Mouse (Mus musculus): Measurements from ENCODE around the gene Grk4. TPM values are rescaled to one million over a fixed set of nuclear protein-coding genes. Genes with fewer than 3 reads are reported as not detected.

The Grk4 gene
- polyA plus RNA-seq, 1 experiment, result 42.0 TPM

GRCm38 (mm10) chr5:34637591-34638156 lies 22.5 kb upstream of the Grk4 start:
- TF ChIP-seq POLR2A (IDR thresholded peaks at IDR 0.05; ENCODE audit: control insufficient read depth, low read depth, low read length), result no peak
- TF ChIP-seq CTCF (IDR thresholded peaks at IDR 0.05; ENCODE audit: control insufficient read depth, insufficient read depth, insufficient replicate concordance, low read depth, low read length), result no peak
- peaks cover 11% of the 10 kb centered on the region for H3K4me1 ChIP-seq (ENCODE audit: control insufficient read depth, insufficient read depth, low read length)
- H3K4me3 ChIP-seq (ENCODE audit: control insufficient read depth, low read depth, low read length), result no peak overlapping the region
- H3K27me3 ChIP-seq (ENCODE audit: control insufficient read depth, insufficient read depth, low read length), result no peaks in the 10 kb centered on the region
- H3K27ac ChIP-seq (ENCODE audit: control insufficient read depth, insufficient read depth, low read depth, low read length), result no peak overlapping the region
- H3K36me3 ChIP-seq (ENCODE audit: control insufficient read depth, insufficient read depth, low read length), result no peaks in the 10 kb centered on the region

GRCm38 (mm10) chr5:34641991-34642390 lies 18.2 kb upstream of the Grk4 start:
- H3K4me3 ChIP-seq (ENCODE audit: control insufficient read depth, low read depth, low read length), result no peak overlapping the region
- no peaks in the 10 kb centered on the region for H3K27me3 ChIP-seq (ENCODE audit: control insufficient read depth, insufficient read depth, low read length)
- H3K27ac ChIP-seq (ENCODE audit: control insufficient read depth, insufficient read depth, low read depth, low read length), result no peak overlapping the region
- TF ChIP-seq CTCF (IDR thresholded peaks at IDR 0.05; ENCODE audit: control insufficient read depth, insufficient read depth, insufficient replicate concordance, low read depth, low read length), result no peak
- no peak for TF ChIP-seq POLR2A (IDR thresholded peaks at IDR 0.05; ENCODE audit: control insufficient read depth, low read depth, low read length)
- H3K36me3 ChIP-seq (ENCODE audit: control insufficient read depth, insufficient read depth, low read length), result peaks cover 3% of the 10 kb centered on the region
- peaks cover 3% of the 10 kb centered on the region for H3K4me1 ChIP-seq (ENCODE audit: control insufficient read depth, insufficient read depth, low read length)

- peak; percentile 32; the same call in 1 of the 2 replicates for TF ChIP-seq CTCF (IDR thresholded peaks at IDR 0.05; ENCODE audit: control insufficient read depth, insufficient read depth, insufficient replicate concordance, low read depth, low read length)
- no peak for TF ChIP-seq POLR2A (IDR thresholded peaks at IDR 0.05; ENCODE audit: control insufficient read depth, low read depth, low read length)
- Histone ChIP-seq H3K4me1 (ENCODE audit: control insufficient read depth, insufficient read depth, low read length) (no peaks in the 10 kb centered on the region; the same call in 1 of the 2 replicates), H3K36me3 (ENCODE audit: control insufficient read depth, insufficient read depth, low read length) (peaks cover 3% of the 10 kb centered on the region), H3K27me3 (ENCODE audit: control insufficient read depth, insufficient read depth, low read length) (no peaks in the 10 kb centered on the region), H3K27ac (ENCODE audit: control insufficient read depth, insufficient read depth, low read depth, low read length) (no peak overlapping the region), H3K4me3 (ENCODE audit: control insufficient read depth, low read depth, low read length) (no peak overlapping the region)
Observed at GRCm38 (mm10) chr5:34642932-34643331, 17.2 kb upstream of the Grk4 start.

GRCm38 (mm10) chr5:34647581-34647980 lies 12.6 kb upstream of the Grk4 start:
- Histone ChIP-seq H3K36me3 (ENCODE audit: control insufficient read depth, insufficient read depth, low read length) (peaks cover 9% of the 10 kb centered on the region), H3K4me3 (ENCODE audit: control insufficient read depth, low read depth, low read length) (no peak overlapping the region), H3K4me1 (ENCODE audit: control insufficient read depth, insufficient read depth, low read length) (no peaks in the 10 kb centered on the region), H3K27ac (ENCODE audit: control insufficient read depth, insufficient read depth, low read depth, low read length) (no peak overlapping the region), H3K27me3 (ENCODE audit: control insufficient read depth, insufficient read depth, low read length) (no peaks in the 10 kb centered on the region)
- TF ChIP-seq CTCF (IDR thresholded peaks at IDR 0.05; ENCODE audit: control insufficient read depth, insufficient read depth, insufficient replicate concordance, low read depth, low read length) (peak; percentile 47; the same call in 1 of the 2 replicates), POLR2A (IDR thresholded peaks at IDR 0.05; ENCODE audit: control insufficient read depth, low read depth, low read length) (no peak)

- H3K27ac ChIP-seq (ENCODE audit: control insufficient read depth, insufficient read depth, low read depth, low read length), result no peak overlapping the region
- TF ChIP-seq CTCF (IDR thresholded peaks at IDR 0.05; ENCODE audit: control insufficient read depth, insufficient read depth, insufficient replicate concordance, low read depth, low read length) (no peak), POLR2A (IDR thresholded peaks at IDR 0.05; ENCODE audit: control insufficient read depth, low read depth, low read length) (no peak)
- H3K27me3 ChIP-seq (ENCODE audit: control insufficient read depth, insufficient read depth, low read length), result no peaks in the 10 kb centered on the region
- peaks cover 8% of the 10 kb centered on the region for H3K36me3 ChIP-seq (ENCODE audit: control insufficient read depth, insufficient read depth, low read length)
- H3K4me1 ChIP-seq (ENCODE audit: control insufficient read depth, insufficient read depth, low read length), result no peaks in the 10 kb centered on the region
- H3K4me3 ChIP-seq (ENCODE audit: control insufficient read depth, low read depth, low read length), result no peak overlapping the region
Observed at GRCm38 (mm10) chr5:34652961-34653360, 7.2 kb upstream of the Grk4 start.

- Histone ChIP-seq H3K27me3 (ENCODE audit: control insufficient read depth, insufficient read depth, low read length) (no peaks in the 10 kb centered on the region), H3K4me3 (ENCODE audit: control insufficient read depth, low read depth, low read length) (no peak overlapping the region), H3K4me1 (ENCODE audit: control insufficient read depth, insufficient read depth, low read length) (no peaks in the 10 kb centered on the region; the same call in 1 of the 2 replicates), H3K36me3 (ENCODE audit: control insufficient read depth, insufficient read depth, low read length) (peaks cover 8% of the 10 kb centered on the region), H3K27ac (ENCODE audit: control insufficient read depth, insufficient read depth, low read depth, low read length) (no peak overlapping the region)
- no peak for TF ChIP-seq POLR2A (IDR thresholded peaks at IDR 0.05; ENCODE audit: control insufficient read depth, low read depth, low read length)
- TF ChIP-seq CTCF (IDR thresholded peaks at IDR 0.05; ENCODE audit: control insufficient read depth, insufficient read depth, insufficient replicate concordance, low read depth, low read length), result no peak
Observed at GRCm38 (mm10) chr5:34654881-34655280, 5.3 kb upstream of the Grk4 start.

GRCm38 (mm10) chr5:34657556-34657955 lies 2.6 kb upstream of the Grk4 start:
- Histone ChIP-seq H3K4me3 (ENCODE audit: control insufficient read depth, low read depth, low read length) (no peak overlapping the region), H3K27ac (ENCODE audit: control insufficient read depth, insufficient read depth, low read depth, low read length) (no peak overlapping the region), H3K27me3 (ENCODE audit: control insufficient read depth, insufficient read depth, low read length) (no peaks in the 10 kb centered on the region), H3K4me1 (ENCODE audit: control insufficient read depth, insufficient read depth, low read length) (no peaks in the 10 kb centered on the region; the same call in 1 of the 2 replicates), H3K36me3 (ENCODE audit: control insufficient read depth, insufficient read depth, low read length) (peaks cover 2% of the 10 kb centered on the region)
- no peak for TF ChIP-seq CTCF (IDR thresholded peaks at IDR 0.05; ENCODE audit: control insufficient read depth, insufficient read depth, insufficient replicate concordance, low read depth, low read length)
- TF ChIP-seq POLR2A (IDR thresholded peaks at IDR 0.05; ENCODE audit: control insufficient read depth, low read depth, low read length), result no peak

All from testis, adult 2 months (tissue).